Mouse (Mus musculus): ENCODE measurements around the gene Tmem119.

- TF ChIP-seq EP300 (IDR thresholded peaks at IDR 0.05; ENCODE audit: low read depth), result no peak
- TF ChIP-seq CTCF (IDR thresholded peaks at IDR 0.05; ENCODE audit: low read depth), result no peak
Measured at GRCm38 (mm10) chr5:113798525-113798924, 1.8 kb downstream of the Tmem119 start.

All from liver, embryonic 14.5 days (tissue).